Mouse (Mus musculus) heart, postnatal 0 days (tissue): ENCODE measurements around the gene Gnl2.

Experiments
- CTCF ChIP-seq: IDR thresholded peaks from 2 replicates; pipeline ENCODE4 v1.5.1; 2016; ENCODE audit warnings: antibody characterized with exemption, control low read depth, low read depth
- EP300 ChIP-seq: IDR thresholded peaks from 2 replicates; pipeline ENCODE4 v1.6.1; 2016; ENCODE audit warnings: antibody characterized with exemption, low read depth

- TF ChIP-seq CTCF (no peak), EP300 (no peak)
These were observed 69.0 kb downstream of the Gnl2 start for GRCm38 (mm10) chr4:125085346-125085841.
